Mouse (Mus musculus) liver, embryonic 14.5 days (tissue): ENCODE results near the gene Mrap.

ENCODE experiments used
- CTCF ChIP-seq: IDR thresholded peaks from 2 replicates; pipeline ENCODE4 v1.5.1; 2016; ENCODE audit warnings: antibody characterized with exemption, low read depth, control low read depth
- EP300 ChIP-seq: IDR thresholded peaks from 2 replicates; pipeline ENCODE4 v1.6.1; 2016; ENCODE audit warnings: antibody characterized with exemption, low read depth

DNA sequence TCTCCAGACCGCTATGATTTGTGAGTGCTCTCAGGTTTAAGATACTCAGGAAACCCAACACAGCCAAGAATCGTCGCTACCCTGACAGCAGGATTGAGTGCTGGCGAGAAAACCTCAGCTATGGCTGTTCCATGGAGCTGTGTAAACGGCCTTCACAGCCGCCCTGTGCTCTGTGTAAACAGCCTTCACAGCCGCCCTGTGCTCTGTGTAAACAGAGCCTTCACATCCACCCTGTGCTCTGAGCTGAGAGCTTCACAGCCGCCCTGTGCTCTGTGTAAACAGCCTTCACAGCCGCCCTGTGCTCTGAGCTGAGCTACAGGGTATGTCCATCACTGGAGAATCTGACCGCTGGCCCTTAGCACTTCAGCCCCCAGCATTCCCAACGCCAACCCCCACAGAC lies 41.8 kb downstream of the Mrap start:
- TF ChIP-seq CTCF (no peak), EP300 (no peak)
